8 mouse cellular contexts compared by ENCODE assay signal in the genomic region with DNA sequence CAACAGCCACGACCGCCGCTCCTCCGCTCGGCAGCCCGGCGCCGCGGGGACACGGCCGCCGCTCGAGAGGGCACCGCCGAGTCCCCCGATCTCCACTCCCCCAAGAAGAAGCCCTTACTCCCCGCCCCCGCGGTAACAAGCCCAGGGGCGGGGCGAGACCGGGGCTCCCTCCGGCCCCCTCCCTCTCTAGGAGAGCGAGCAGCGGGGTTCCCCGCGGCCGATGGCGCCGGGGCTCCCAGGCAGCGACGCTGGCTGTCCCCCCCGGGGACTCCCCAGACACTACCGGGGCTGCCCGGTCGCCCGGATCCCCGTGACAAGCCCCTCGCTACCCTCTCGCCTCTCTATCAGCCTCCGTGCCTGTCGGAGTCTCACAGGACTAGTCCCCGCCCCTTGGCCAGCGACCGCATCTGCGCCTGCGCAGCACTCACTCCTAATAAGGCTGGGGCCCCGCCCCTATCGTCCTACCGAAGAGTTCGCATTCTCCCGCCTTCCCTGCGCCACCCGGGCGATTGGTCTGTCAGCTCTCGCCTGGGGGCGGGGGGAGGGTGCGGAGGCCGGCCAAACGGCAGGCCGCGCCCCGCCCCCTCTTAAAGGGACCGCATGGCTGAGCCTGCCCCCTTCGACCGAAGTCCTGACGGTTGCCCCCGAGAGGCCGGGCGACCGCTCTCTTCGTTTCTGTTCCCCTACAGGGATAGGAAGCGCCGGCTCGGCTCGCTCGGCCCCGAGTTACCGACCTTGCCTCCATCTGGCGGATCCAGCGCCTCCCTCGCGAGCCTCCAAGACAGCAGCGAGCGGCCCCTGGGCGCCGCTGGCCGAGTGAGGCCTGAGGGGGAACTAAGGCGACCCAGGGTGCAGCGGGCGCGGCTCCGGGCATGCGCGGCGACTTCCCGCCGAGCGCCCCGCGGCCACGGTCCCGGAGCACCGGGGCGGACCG. TPM values are rescaled to one million over a fixed set of nuclear protein-coding genes. Genes with fewer than 3 reads are reported as not detected.
DNase-seq lines count a peak whose midpoint lies in the region; ATAC-seq lines count a peak whose summit lies in the region.

A gene (minus strand): TSS at position 780 of the 934 bp plus-strand sequence.

- no peaks in the 10 kb centered on the region for H3K4me1 ChIP-seq in forebrain, embryonic 14.5 days (ENCODE audit: control insufficient read depth, insufficient read depth, low read length)
- H3K4me1 ChIP-seq in neural tube, embryonic 15.5 days, result peaks cover 10% of the 10 kb centered on the region

- intact Hi-C loops in heart, postnatal 14 days (cut with DNase I), result loop anchor here (2.0 kb wide), 1 partner anchor 140 kb away; no protein-coding TSS in a partner anchor

- H3K27me3 ChIP-seq in forebrain, embryonic 14.5 days (replicated peaks; ENCODE audit: control insufficient read depth, insufficient read depth, low read length), result no peaks in the 10 kb centered on the region
- no peaks in the 10 kb centered on the region for H3K27me3 ChIP-seq in neural tube, embryonic 15.5 days (replicated peaks)

- H3K36me3 ChIP-seq in forebrain, embryonic 14.5 days (ENCODE audit: control insufficient read depth, insufficient read depth, low read length), result no peaks in the 10 kb centered on the region
- no peaks in the 10 kb centered on the region for H3K36me3 ChIP-seq in neural tube, embryonic 15.5 days

- ATAC-seq in forebrain, embryonic 14.5 days, result peak; percentile 91
- ATAC-seq in neural tube, embryonic 15.5 days (ENCODE audit: low FRiP score), result peak; percentile 93

- peak within 1 kb of the TSS; percentile 86 for H3K9ac ChIP-seq in forebrain, embryonic 14.5 days (ENCODE audit: low read length)
- peak within 1 kb of the TSS; percentile 81 for H3K9ac ChIP-seq in neural tube, embryonic 15.5 days (replicated peaks)

- WGBS in forebrain, embryonic 14.5 days, result under 1% methylated on average over 84 of the region's 106 CpGs
- under 1% methylated on average over 97 of the region's 106 CpGs for WGBS in neural tube, embryonic 15.5 days

- peak within 1 kb of the TSS; percentile 72 for H3K4me2 ChIP-seq in forebrain, embryonic 14.5 days (ENCODE audit: low read length)
- H3K4me2 ChIP-seq in neural tube, embryonic 15.5 days, result peak within 1 kb of the TSS; percentile 71

- DNase-seq in ES-CJ7 (ENCODE audit: low read depth, low spot score), result peak; percentile 100
- peak; percentile 100 for DNase-seq in cerebellum, adult 11 months
- peak; percentile 100 for DNase-seq in forebrain, embryonic 14.5 days (ENCODE audit: low spot score)
- DNase-seq in heart, postnatal 14 days, result peak; percentile 100
- peak; percentile 100 for DNase-seq in layer of hippocampus, adult 11-12 months (ENCODE audit: low spot score)
- peak; percentile 100 for DNase-seq in lung, adult 18-20 months
- DNase-seq in testis, postnatal 14 days (ENCODE audit: low spot score), result peak; percentile 100

- H3K27ac ChIP-seq in forebrain, embryonic 14.5 days (ENCODE audit: low read depth, low read length), result peak within 1 kb of the TSS; percentile 90
- H3K27ac ChIP-seq in neural tube, embryonic 15.5 days (replicated peaks), result peak within 1 kb of the TSS; percentile 94

- H3K9me3 ChIP-seq in forebrain, embryonic 14.5 days (replicated peaks; ENCODE audit: control insufficient read depth, low read length), result no peaks in the 10 kb centered on the region
- H3K9me3 ChIP-seq in neural tube, embryonic 15.5 days (replicated peaks), result no peaks in the 10 kb centered on the region

- peak within 1 kb of the TSS; percentile 91 for H3K4me3 ChIP-seq in forebrain, embryonic 14.5 days (ENCODE audit: low read depth, low read length)
- H3K4me3 ChIP-seq in neural tube, embryonic 15.5 days (replicated peaks), result peak within 1 kb of the TSS; percentile 100

RNA-seq across cellular contexts. Expression of the gene that starts here (rescaled TPM):
- polyA plus RNA-seq in forebrain, embryonic 14.5 days (2014; fragmentation: Nextera tagmentation; extraction: Ambion mirVana), result 5.8 and 10.1 TPM in 2 replicates
- 1 to 10 TPM; 8.9 to 9.1 TPM for total RNA-seq in heart, postnatal 14 days (2021)
- polyA plus RNA-seq in neural tube, embryonic 15.5 days (2015; fragmentation: Nextera tagmentation; extraction: Ambion mirVana), result 5.8 and 7.4 TPM in 2 replicates

Comparison
In these comparisons a context has a peak if more than half of its experiments do, and no peak if none do; other contexts are left out.
1. Peak in every context shown above with its lines: DNase-seq, ATAC-seq, H3K4me3 ChIP-seq and H3K27ac ChIP-seq.